9 mouse cellular contexts compared by ENCODE assay signal in genomic region chr14:24618226-24619038, GRCm38 (mm10).
DNase-seq lines count a peak whose midpoint lies in the region; ATAC-seq and TF ChIP-seq lines count a peak whose summit lies in the region.
"Had no signal": no experiment of that assay in that cellular context is flagged by ENCODE, and none has a peak within 500 bp of the region (broad histone marks: within the 10 kb centered on the region; RNA-seq: fewer than 3 reads in every experiment).

No protein-coding gene starts in this region.

- 46% methylated on average over 16 of the region's 16 CpGs for WGBS in liver, postnatal 0 days (ENCODE audit: insufficient replicate concordance)
- WGBS in liver, embryonic 12.5 days (ENCODE audit: insufficient replicate concordance): 44% methylated on average over 16 of the region's 16 CpGs
- 5% methylated on average over 16 of the region's 16 CpGs for WGBS in forebrain, embryonic 15.5 days
- 66% methylated on average over 16 of the region's 16 CpGs for WGBS in limb, embryonic 10.5 days
- WGBS in lung, adult 2 months: 49% methylated on average over 16 of the region's 16 CpGs

- peak; percentile 18 for DNase-seq in liver, postnatal 0 days
- peak; percentile 38 for DNase-seq in limb, embryonic 10.5 days (ENCODE audit: low spot score)
- DNase-seq in right cerebral cortex, postnatal 4 days: peak; percentile 35
- no peak for DNase-seq in spleen, adult 18-20 months
- no peak for DNase-seq in lung, adult 2 months
- DNase-seq: liver, embryonic 13.5 days had no signal

- no peak overlapping the region for H3K4me2 ChIP-seq in liver, postnatal 0 days (ENCODE audit: low read depth, low read length)
- no peak overlapping the region for H3K4me2 ChIP-seq in liver, embryonic 12.5 days
- H3K4me2 ChIP-seq in forebrain, embryonic 15.5 days (replicated peaks): peak overlapping the region; percentile 7; the same call in 1 of the 2 replicates
- H3K4me2 ChIP-seq: liver, embryonic 13.5 days had no signal

- ATAC-seq in liver, postnatal 0 days: no peak
- ATAC-seq in liver, embryonic 12.5 days: no peak
- peak; percentile 65 for ATAC-seq in forebrain, embryonic 15.5 days (replicated peaks)
- ATAC-seq: Patski had no signal

- no peak for TF ChIP-seq POLR2A in lung, adult 2 months (IDR thresholded peaks at IDR 0.05; ENCODE audit: borderline replicate concordance, extremely low read depth, low read depth, low read length)

- no peak overlapping the region for H3K27ac ChIP-seq in liver, postnatal 0 days (ENCODE audit: low read depth)
- no peak overlapping the region for H3K27ac ChIP-seq in liver, embryonic 12.5 days
- H3K27ac ChIP-seq in forebrain, embryonic 15.5 days (replicated peaks): peak overlapping the region; percentile 95
- H3K27ac ChIP-seq in limb, embryonic 10.5 days: no peak overlapping the region
- H3K27ac ChIP-seq: liver, embryonic 13.5 days had no signal

- H3K27me3 ChIP-seq in liver, postnatal 0 days (ENCODE audit: insufficient read depth, low read length): no peaks in the 10 kb centered on the region
- no peaks in the 10 kb centered on the region for H3K27me3 ChIP-seq in liver, embryonic 12.5 days (replicated peaks)
- H3K27me3 ChIP-seq in forebrain, embryonic 15.5 days: no peaks in the 10 kb centered on the region
- 0 out of 2 replicates have a peak, but pooled peaks cover 4% of the 10 kb centered on the region for H3K27me3 ChIP-seq in limb, embryonic 10.5 days (ENCODE audit: low read depth, poor library complexity, severe bottlenecking)
- H3K27me3 ChIP-seq: liver, embryonic 13.5 days had no signal

- no peak for TF ChIP-seq CTCF in liver, postnatal 0 days (IDR thresholded peaks at IDR 0.05; ENCODE audit: low read depth)
- no peak for TF ChIP-seq CTCF in lung, adult 2 months (IDR thresholded peaks at IDR 0.05; ENCODE audit: insufficient read depth, low read length)

- H3K4me3 ChIP-seq in liver, postnatal 0 days (ENCODE audit: low read depth, low read length): no peak overlapping the region
- H3K4me3 ChIP-seq in liver, embryonic 12.5 days: no peak overlapping the region
- no peak overlapping the region for H3K4me3 ChIP-seq in forebrain, embryonic 15.5 days
- H3K4me3 ChIP-seq in limb, embryonic 10.5 days: no peak overlapping the region
- H3K4me3 ChIP-seq in lung, adult 2 months (replicated peaks; ENCODE audit: extremely low read depth, low read depth, low read length): no peak overlapping the region
- H3K4me3 ChIP-seq: liver, embryonic 13.5 days had no signal

- H3K9me3 ChIP-seq in liver, postnatal 0 days (ENCODE audit: low read length): no peaks in the 10 kb centered on the region
- no peaks in the 10 kb centered on the region for H3K9me3 ChIP-seq in liver, embryonic 12.5 days (replicated peaks)
- no peaks in the 10 kb centered on the region for H3K9me3 ChIP-seq in forebrain, embryonic 15.5 days
- H3K9me3 ChIP-seq in limb, embryonic 10.5 days (replicated peaks): no peaks in the 10 kb centered on the region
- H3K9me3 ChIP-seq: liver, embryonic 13.5 days had no signal

- no peak overlapping the region for H3K9ac ChIP-seq in liver, postnatal 0 days (replicated peaks)
- no peak overlapping the region for H3K9ac ChIP-seq in liver, embryonic 12.5 days
- H3K9ac ChIP-seq in forebrain, embryonic 15.5 days (replicated peaks): peak overlapping the region; percentile 30
- H3K9ac ChIP-seq: liver, embryonic 13.5 days had no signal

- TF ChIP-seq EP300 in liver, postnatal 0 days (IDR thresholded peaks at IDR 0.05; ENCODE audit: low read depth): no peak

- no peaks in the 10 kb centered on the region for H3K4me1 ChIP-seq in liver, postnatal 0 days (ENCODE audit: insufficient read depth)
- H3K4me1 ChIP-seq in liver, embryonic 12.5 days: no peaks in the 10 kb centered on the region
- peaks cover 43% of the 10 kb centered on the region for H3K4me1 ChIP-seq in forebrain, embryonic 15.5 days
- peaks cover 15% of the 10 kb centered on the region for H3K4me1 ChIP-seq in limb, embryonic 10.5 days
- H3K4me1 ChIP-seq in lung, adult 2 months (ENCODE audit: control insufficient read depth, insufficient read depth, low read length): no peaks in the 10 kb centered on the region
- H3K4me1 ChIP-seq: liver, embryonic 13.5 days had no signal

- H3K36me3 ChIP-seq in liver, postnatal 0 days (replicated peaks; ENCODE audit: insufficient read depth, low read length): no peaks in the 10 kb centered on the region
- H3K36me3 ChIP-seq in liver, embryonic 12.5 days: no peaks in the 10 kb centered on the region
- H3K36me3 ChIP-seq in forebrain, embryonic 15.5 days: no peaks in the 10 kb centered on the region
- H3K36me3 ChIP-seq in limb, embryonic 10.5 days: no peaks in the 10 kb centered on the region
- H3K36me3 ChIP-seq: liver, embryonic 13.5 days had no signal

Comparison
In these comparisons a context has a peak if more than half of its experiments do, and no peak if none do; other contexts are left out.
1. DNase-seq: peak in liver, postnatal 0 days (single experiment), limb, embryonic 10.5 days (single experiment) and right cerebral cortex, postnatal 4 days (single experiment); none in spleen, adult 18-20 months (0 of 2) and lung, adult 2 months (single experiment).